Mouse (Mus musculus): ENCODE measurements at regions not wholly inside any gene's neighbourhood (a gene's known extent, or its start where the extent isn't known, plus 50 kb on each side); places are given as distances from the start of the nearest gene placed in this dataset.
A peak's percentile ranks its signal among the peaks of the same experiment; 100 is the strongest.

DNA sequence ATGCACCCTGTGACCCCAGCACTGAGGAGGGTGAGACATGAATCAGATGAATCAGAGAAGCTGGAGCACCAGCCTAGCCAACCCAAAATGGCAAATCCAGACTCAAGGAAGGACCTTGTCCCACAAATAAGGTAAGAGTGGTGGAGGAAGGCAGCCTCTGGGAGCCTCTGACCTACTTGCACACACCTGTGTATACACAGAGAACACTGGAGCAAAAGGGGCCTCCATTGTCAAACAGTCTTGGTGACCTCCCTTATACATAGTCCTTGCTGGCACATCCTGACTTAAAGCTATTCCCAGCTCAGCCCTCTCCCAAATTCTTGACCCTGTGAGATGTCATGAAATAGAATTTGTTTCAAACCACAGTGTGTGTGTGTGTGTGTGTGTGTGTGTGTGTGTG, 57.1 kb downstream of the Inhbb start:
- H3K27me3 ChIP-seq (ENCODE audit: insufficient read depth, low read length) = no peaks in the 10 kb centered on the region
- H3K27ac ChIP-seq (ENCODE audit: low read depth, low read length) = no peak overlapping the region
- H3K9ac ChIP-seq = no peak overlapping the region
- H3K36me3 ChIP-seq (ENCODE audit: insufficient read depth) = no peaks in the 10 kb centered on the region
- H3K4me1 ChIP-seq (ENCODE audit: insufficient read depth) = no peaks in the 10 kb centered on the region
- ATAC-seq (no peak), DNase-seq (no peak)
- H3K4me2 ChIP-seq (ENCODE audit: low read depth) = no peak overlapping the region
- no peak for TF ChIP-seq CTCF (IDR thresholded peaks at IDR 0.05; ENCODE audit: low read depth)
- no peak overlapping the region for H3K4me3 ChIP-seq (ENCODE audit: low read depth, low read length)
- no peaks in the 10 kb centered on the region for H3K9me3 ChIP-seq (ENCODE audit: low read length)

- no peaks in the 10 kb centered on the region for H3K9me3 ChIP-seq (ENCODE audit: low read length)
- DNase-seq = no peak
- no peaks in the 10 kb centered on the region for H3K27me3 ChIP-seq (ENCODE audit: insufficient read depth, low read length)
- no peak overlapping the region for H3K4me2 ChIP-seq (ENCODE audit: low read depth)
- no peak overlapping the region for H3K4me3 ChIP-seq (ENCODE audit: low read depth, low read length)
- H3K9ac ChIP-seq = no peak overlapping the region
- no peak overlapping the region for H3K27ac ChIP-seq (ENCODE audit: low read depth, low read length)
- WGBS = 89% methylated on average over 1 of the region's 1 CpGs
- no peaks in the 10 kb centered on the region for H3K36me3 ChIP-seq (ENCODE audit: insufficient read depth)
- no peak for ATAC-seq
- H3K4me1 ChIP-seq (ENCODE audit: insufficient read depth) = no peaks in the 10 kb centered on the region
- no peak for TF ChIP-seq CTCF (IDR thresholded peaks at IDR 0.05; ENCODE audit: low read depth)
Measured at GRCm38 (mm10) chr1:119358096-119358495, 64.0 kb downstream of the Inhbb start.

- H3K4me3 ChIP-seq (ENCODE audit: low read depth, low read length) = no peak overlapping the region
- H3K36me3 ChIP-seq (ENCODE audit: insufficient read depth) = no peaks in the 10 kb centered on the region
- no peaks in the 10 kb centered on the region for H3K27me3 ChIP-seq (ENCODE audit: insufficient read depth, low read length)
- H3K4me2 ChIP-seq (ENCODE audit: low read depth) = no peak overlapping the region
- H3K27ac ChIP-seq (ENCODE audit: low read depth, low read length) = no peak overlapping the region
- 34% methylated on average over 1 of the region's 1 CpGs for WGBS
- no peak for TF ChIP-seq CTCF (IDR thresholded peaks at IDR 0.05; ENCODE audit: low read depth)
- no peaks in the 10 kb centered on the region; the same call in 1 of the 2 replicates for H3K9me3 ChIP-seq (ENCODE audit: low read length)
- ATAC-seq = no peak
- H3K9ac ChIP-seq = no peak overlapping the region
- DNase-seq = no peak
- H3K4me1 ChIP-seq (ENCODE audit: insufficient read depth) = no peaks in the 10 kb centered on the region
Measured at GRCm38 (mm10) chr1:119356916-119357315, 65.1 kb downstream of the Inhbb start.

GRCm38 (mm10) chr1:119355456-119355855, 66.6 kb downstream of the Inhbb start:
- no peak for TF ChIP-seq CTCF (IDR thresholded peaks at IDR 0.05; ENCODE audit: low read depth)
- ATAC-seq (no peak), DNase-seq (no peak)
- H3K27ac ChIP-seq (ENCODE audit: low read depth, low read length) = no peak overlapping the region
- H3K4me3 ChIP-seq (ENCODE audit: low read depth, low read length) = no peak overlapping the region
- no peaks in the 10 kb centered on the region for H3K4me1 ChIP-seq (ENCODE audit: insufficient read depth)
- WGBS = 86% methylated on average over 5 of the region's 5 CpGs
- H3K9me3 ChIP-seq (ENCODE audit: low read length) = no peaks in the 10 kb centered on the region; the same call in 1 of the 2 replicates
- no peaks in the 10 kb centered on the region for H3K27me3 ChIP-seq (ENCODE audit: insufficient read depth, low read length)
- no peak overlapping the region for H3K9ac ChIP-seq
- no peak overlapping the region for H3K4me2 ChIP-seq (ENCODE audit: low read depth)
- no peaks in the 10 kb centered on the region for H3K36me3 ChIP-seq (ENCODE audit: insufficient read depth)

DNA sequence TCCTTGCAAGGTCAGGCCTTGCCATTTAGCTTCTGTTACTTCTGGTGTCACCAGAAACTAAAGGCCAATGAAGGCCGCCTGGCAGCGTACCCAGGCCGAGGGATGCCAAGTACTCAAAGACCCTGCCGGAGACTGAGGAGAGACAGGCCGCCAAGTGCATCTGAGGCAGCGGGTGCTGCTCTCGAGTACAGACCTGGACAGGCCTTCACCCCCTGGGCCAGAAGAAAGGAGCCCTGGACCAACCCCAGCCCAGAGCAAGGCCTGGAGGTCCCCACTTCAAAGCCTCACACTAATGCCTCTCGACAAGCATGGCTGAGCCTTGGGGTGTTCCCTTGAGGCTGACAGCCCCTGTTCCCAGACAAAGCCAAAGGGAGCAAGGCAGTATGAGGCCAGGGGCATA, 70.5 kb downstream of the Inhbb start:
- ATAC-seq = peak; percentile 30; the same call in 1 of the 2 replicates
- H3K4me1 ChIP-seq (ENCODE audit: insufficient read depth) = no peaks in the 10 kb centered on the region
- no peaks in the 10 kb centered on the region; the same call in 1 of the 2 replicates for H3K9me3 ChIP-seq (ENCODE audit: low read length)
- no peak overlapping the region for H3K4me3 ChIP-seq (ENCODE audit: low read depth, low read length)
- 93% methylated on average over 8 of the region's 8 CpGs for WGBS
- no peak for DNase-seq
- TF ChIP-seq CTCF (IDR thresholded peaks at IDR 0.05; ENCODE audit: low read depth) = no peak
- no peak overlapping the region for H3K9ac ChIP-seq
- no peaks in the 10 kb centered on the region for H3K36me3 ChIP-seq (ENCODE audit: insufficient read depth)
- no peaks in the 10 kb centered on the region for H3K27me3 ChIP-seq (ENCODE audit: insufficient read depth, low read length)
- H3K27ac ChIP-seq (ENCODE audit: low read depth, low read length) = no peak overlapping the region
- H3K4me2 ChIP-seq (ENCODE audit: low read depth) = no peak overlapping the region

- no peaks in the 10 kb centered on the region; the same call in 1 of the 2 replicates for H3K9me3 ChIP-seq (ENCODE audit: low read length)
- no peak for DNase-seq
- H3K4me2 ChIP-seq (ENCODE audit: low read depth) = no peak overlapping the region
- no peak overlapping the region for H3K9ac ChIP-seq
- H3K27ac ChIP-seq (ENCODE audit: low read depth, low read length) = no peak overlapping the region
- no peak for ATAC-seq
- no peaks in the 10 kb centered on the region for H3K4me1 ChIP-seq (ENCODE audit: insufficient read depth)
- no peaks in the 10 kb centered on the region for H3K36me3 ChIP-seq (ENCODE audit: insufficient read depth)
- H3K4me3 ChIP-seq (ENCODE audit: low read depth, low read length) = no peak overlapping the region
- WGBS = 97% methylated on average over 4 of the region's 4 CpGs
- no peaks in the 10 kb centered on the region for H3K27me3 ChIP-seq (ENCODE audit: insufficient read depth, low read length)
- TF ChIP-seq CTCF (IDR thresholded peaks at IDR 0.05; ENCODE audit: low read depth) = no peak
Measured at GRCm38 (mm10) chr1:119350846-119351245, 71.2 kb downstream of the Inhbb start.

DNA sequence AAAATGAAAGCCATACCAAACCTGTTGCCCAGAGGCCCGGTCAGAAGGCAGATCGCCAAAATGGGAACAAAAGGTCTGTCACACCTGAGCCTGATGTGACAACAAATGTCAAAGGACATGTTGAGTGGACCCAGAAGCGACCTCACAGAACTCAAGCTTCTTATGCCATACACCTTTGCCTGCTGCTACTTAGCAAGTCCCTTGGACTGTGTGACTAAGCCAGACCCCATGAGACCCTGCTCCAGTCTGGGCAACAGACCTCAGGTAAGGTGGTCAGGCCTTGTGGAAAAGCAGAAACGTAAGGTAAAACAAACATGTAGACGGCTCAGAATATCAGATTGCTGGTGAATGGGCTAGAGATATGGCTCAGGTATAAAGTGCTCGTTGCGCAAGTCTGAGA, 71.8 kb downstream of the Inhbb start:
- no peak for DNase-seq
- Histone ChIP-seq H3K27me3 (ENCODE audit: insufficient read depth, low read length) (no peaks in the 10 kb centered on the region), H3K4me2 (ENCODE audit: low read depth) (no peak overlapping the region), H3K27ac (ENCODE audit: low read depth, low read length) (no peak overlapping the region), H3K4me3 (ENCODE audit: low read depth, low read length) (no peak overlapping the region), H3K9me3 (ENCODE audit: low read length) (no peaks in the 10 kb centered on the region; the same call in 1 of the 2 replicates), H3K9ac (no peak overlapping the region), H3K36me3 (ENCODE audit: insufficient read depth) (no peaks in the 10 kb centered on the region), H3K4me1 (ENCODE audit: insufficient read depth) (no peaks in the 10 kb centered on the region)
- ATAC-seq = no peak
- WGBS = 94% methylated on average over 7 of the region's 7 CpGs
- no peak for TF ChIP-seq CTCF (IDR thresholded peaks at IDR 0.05; ENCODE audit: low read depth)
